In the genomic region with DNA sequence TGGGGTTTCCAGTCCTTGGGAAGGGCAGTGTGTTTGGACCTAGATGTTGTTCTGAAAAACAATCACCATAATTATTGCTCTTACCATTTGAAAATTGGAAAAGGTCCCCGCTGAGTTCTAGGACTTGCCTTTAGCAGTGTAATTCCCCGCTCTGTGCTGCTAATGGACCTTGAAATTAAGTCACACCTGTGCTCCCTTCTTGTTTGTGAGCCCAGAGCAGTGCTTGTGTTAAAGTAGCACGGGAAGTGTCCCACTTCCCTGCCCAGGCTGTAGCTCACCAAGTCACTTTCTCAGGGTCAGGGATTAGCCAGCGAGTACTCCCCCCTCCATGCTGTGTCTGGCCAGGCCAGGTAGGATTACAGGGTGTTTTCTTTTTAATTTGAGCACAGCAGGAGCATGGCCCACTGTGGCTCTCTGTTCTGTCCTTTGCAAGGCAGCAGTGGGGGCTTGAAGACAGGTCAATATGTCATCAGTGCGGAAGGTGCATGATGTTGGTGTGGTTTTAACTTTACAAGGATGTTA, we compare ENCODE assay signal across 21 mouse cellular contexts.
A peak's percentile ranks its signal among the peaks of the same experiment; 100 is the strongest.
DNase-seq lines count a peak whose midpoint lies in the region; ATAC-seq and TF ChIP-seq lines count a peak whose summit lies in the region.
"Had no signal": no experiment of that assay in that cellular context is flagged by ENCODE, and none has a peak within 500 bp of the region (broad histone marks: within the 10 kb centered on the region; RNA-seq: fewer than 3 reads in every experiment).

No protein-coding gene starts in this region.

- no peaks in the 10 kb centered on the region for H3K9me3 ChIP-seq in neural tube, embryonic 12.5 days
- H3K9me3 ChIP-seq in neural tube, embryonic 15.5 days (replicated peaks) = no peaks in the 10 kb centered on the region
- H3K9me3 ChIP-seq: embryonic facial prominence, embryonic 10.5 days; heart, embryonic 15.5 days; limb, embryonic 10.5 days; liver, embryonic 15.5 days; lung, embryonic 15.5 days had no signal

- H3K4me3 ChIP-seq in kidney, adult 2 months (ENCODE audit: insufficient read depth, low read depth, low read length) = no peak overlapping the region
- no peak overlapping the region for H3K4me3 ChIP-seq in neural tube, embryonic 12.5 days
- no peak overlapping the region for H3K4me3 ChIP-seq in neural tube, embryonic 15.5 days (replicated peaks)
- H3K4me3 ChIP-seq: embryonic facial prominence, embryonic 10.5 days; heart, embryonic 15.5 days; limb, embryonic 10.5 days; liver, embryonic 15.5 days; lung, embryonic 15.5 days had no signal

- H3K36me3 ChIP-seq in kidney, adult 2 months (ENCODE audit: control insufficient read depth, insufficient read depth, low read length) = no peaks in the 10 kb centered on the region
- no peaks in the 10 kb centered on the region for H3K36me3 ChIP-seq in neural tube, embryonic 12.5 days
- peaks cover 6% of the 10 kb centered on the region; the same call in 1 of the 2 replicates for H3K36me3 ChIP-seq in neural tube, embryonic 15.5 days
- H3K36me3 ChIP-seq: liver, embryonic 15.5 days had no signal

- peaks cover 3% of the 10 kb centered on the region; the same call in 1 of the 2 replicates for H3K4me1 ChIP-seq in kidney, adult 2 months (ENCODE audit: control insufficient read depth, insufficient read depth, low read length)
- peaks cover 4% of the 10 kb centered on the region; the same call in 1 of the 2 replicates for H3K4me1 ChIP-seq in neural tube, embryonic 12.5 days
- H3K4me1 ChIP-seq in neural tube, embryonic 15.5 days = peaks cover 34% of the 10 kb centered on the region
- H3K4me1 ChIP-seq: liver, embryonic 15.5 days; lung, embryonic 15.5 days had no signal

- no peak for TF ChIP-seq POLR2A in kidney, adult 2 months (IDR thresholded peaks at IDR 0.05; ENCODE audit: low read depth, low read length)

- no peaks in the 10 kb centered on the region for H3K27me3 ChIP-seq in kidney, adult 2 months (replicated peaks; ENCODE audit: control insufficient read depth, insufficient read depth, low read length)
- no peaks in the 10 kb centered on the region for H3K27me3 ChIP-seq in neural tube, embryonic 12.5 days (replicated peaks)
- no peaks in the 10 kb centered on the region for H3K27me3 ChIP-seq in neural tube, embryonic 15.5 days (replicated peaks)
- H3K27me3 ChIP-seq: heart, embryonic 15.5 days; liver, embryonic 15.5 days; lung, embryonic 15.5 days had no signal

- WGBS in kidney, adult 2 months = 51% methylated on average over 5 of the region's 5 CpGs
- 41% methylated on average over 5 of the region's 5 CpGs for WGBS in neural tube, embryonic 12.5 days
- 36% methylated on average over 5 of the region's 5 CpGs for WGBS in neural tube, embryonic 15.5 days

- ATAC-seq in neural tube, embryonic 12.5 days (ENCODE audit: low FRiP score, low read depth) = peak; percentile 27; the same call in 1 of the 2 replicates
- ATAC-seq in neural tube, embryonic 15.5 days (ENCODE audit: low FRiP score) = no peak

- TF ChIP-seq CTCF in kidney, adult 2 months (conservative IDR thresholded peaks at IDR 0.05; ENCODE audit: insufficient read depth, insufficient read length, low read depth, low read length) = no peak

- peak; percentile 28 for DNase-seq in cerebellum, adult 9-11 months
- no peak for DNase-seq in cerebellum, postnatal 36 days
- DNase-seq in kidney, adult 2 months = peak; percentile 53
- no peak for DNase-seq in kidney, postnatal 14 days
- DNase-seq in neural tube, embryonic 10.5 days (ENCODE audit: extremely low spot score, low spot score) = no peak
- DNase-seq in lung, postnatal 10 days = no peak
- DNase-seq: adrenal gland, postnatal 10 days; cerebellum, adult 9-10 months; gastrocnemius, postnatal 36 days; heart, postnatal 36 days; liver; lung, postnatal 4 days; right cerebral cortex, postnatal 4 days; thymus, postnatal 36 days had no signal

- no peak overlapping the region for H3K4me2 ChIP-seq in neural tube, embryonic 12.5 days (replicated peaks)
- no peak overlapping the region for H3K4me2 ChIP-seq in neural tube, embryonic 15.5 days
- H3K4me2 ChIP-seq: heart, embryonic 15.5 days; liver, embryonic 15.5 days; lung, embryonic 15.5 days had no signal

- H3K9ac ChIP-seq in neural tube, embryonic 12.5 days = no peak overlapping the region
- no peak overlapping the region for H3K9ac ChIP-seq in neural tube, embryonic 15.5 days (replicated peaks)
- H3K9ac ChIP-seq: heart, embryonic 15.5 days; liver, embryonic 15.5 days; lung, embryonic 15.5 days had no signal

- H3K27ac ChIP-seq in kidney, adult 2 months (ENCODE audit: insufficient read depth, low read depth, low read length) = no peak overlapping the region
- no peak overlapping the region for H3K27ac ChIP-seq in neural tube, embryonic 12.5 days
- H3K27ac ChIP-seq in neural tube, embryonic 15.5 days (replicated peaks) = peak overlapping the region; percentile 35; the same call in 1 of the 2 replicates
- H3K27ac ChIP-seq: embryonic facial prominence, embryonic 10.5 days; limb, embryonic 10.5 days; liver, embryonic 15.5 days; lung, embryonic 15.5 days had no signal

Comparison
In these comparisons a context has a peak if more than half of its experiments do, and no peak if none do; other contexts are left out.
1. DNase-seq: peak in cerebellum, adult 9-11 months (single experiment) and kidney, adult 2 months (single experiment); none in cerebellum, postnatal 36 days (0 of 2), kidney, postnatal 14 days (single experiment), neural tube, embryonic 10.5 days (single experiment) and lung, postnatal 10 days (single experiment).